Mouse (Mus musculus): ENCODE results near the gene Sult2b1.

GRCm38 (mm10) chr7:45748110-45748509 is 36.4 kb downstream of the Sult2b1 start:
- TF ChIP-seq CTCF (IDR thresholded peaks at IDR 0.05; ENCODE audit: low read depth) = no peak
- no peak for TF ChIP-seq EP300 (IDR thresholded peaks at IDR 0.05; ENCODE audit: low read depth)

All from heart, postnatal 0 days (tissue).